Mouse (Mus musculus) lung, embryonic 16.5 days (tissue): ENCODE results near the gene Rhot1. TPM values are rescaled to one million over a fixed set of nuclear protein-coding genes. Genes with fewer than 3 reads are reported as not detected.

Experiments
- ATAC-seq: fragments of 200-750 bp; cut with Nextera tagmentation; 2 replicates; pipeline ENCODE4 v1.8.0; 2017; ENCODE audit warnings: low read depth, mild to moderate bottlenecking, moderate library complexity
- H3K27ac ChIP-seq: fragments of 300-500 bp; sonication (generic); 2 replicates; pipeline ENCODE4 v1.5.1; 2014; ENCODE audit warnings: mild to moderate bottlenecking, control low read depth, low read length
- H3K27me3 ChIP-seq: fragments of 300-500 bp; sonication (generic); 2 replicates; pipeline ENCODE4 v1.6.1; 2014; ENCODE audit warnings: low read depth, low read length, mixed read lengths; ENCODE audit not compliant: control insufficient read depth, insufficient read depth
- H3K36me3 ChIP-seq: fragments of 300-500 bp; sonication (generic); 2 replicates; pipeline ENCODE4 v1.6.1; 2014; ENCODE audit warnings: low read length; ENCODE audit not compliant: control insufficient read depth, insufficient read depth
- H3K4me1 ChIP-seq: fragments of 300-500 bp; sonication (generic); replicated peaks from 2 replicates; pipeline ENCODE4 v1.6.1; 2014; ENCODE audit warnings: low read length, mixed read lengths; ENCODE audit not compliant: control insufficient read depth, insufficient read depth
- H3K4me2 ChIP-seq: fragments of 300-500 bp; sonication (generic); 2 replicates; pipeline ENCODE4 v1.6.1; 2014; ENCODE audit warnings: low read depth, low read length, control low read depth
- H3K4me3 ChIP-seq: fragments of 300-500 bp; sonication (generic); 2 replicates; pipeline ENCODE4 v1.5.1; 2014; ENCODE audit warnings: mild to moderate bottlenecking, low read length, control low read depth
- H3K9ac ChIP-seq: fragments of 300-500 bp; sonication (generic); 2 replicates; pipeline ENCODE4 v1.6.1; 2014; ENCODE audit warnings: low read length, control low read depth
- H3K9me3 ChIP-seq: fragments of 300-500 bp; sonication (generic); 2 replicates; pipeline ENCODE4 v1.6.1; 2016; ENCODE audit warnings: low read length; ENCODE audit not compliant: control insufficient read depth
- WGBS: fragments of 180-500 bp; shearing (Covaris S2); extraction: QIAGEN DNeasy Blood & Tissue Kit; methylation state at CpG from one replicate; pipeline ENCODE4 v1.1.7; 2014; 5-methylcytosine and 5-hydroxymethylcytosine counted together
- polyA plus RNA-seq: library from polyadenylated mRNA; unstranded; fragments of >200 nt; fragmentation: Nextera tagmentation; extraction: Ambion mirVana; gene quantifications from 2 replicates; pipeline ENCODE4 v1.2.1, GENCODE M21; 2015

The Rhot1 gene
- polyA plus RNA-seq: 47.3 and 48.5 TPM in 2 replicates

- H3K36me3 ChIP-seq: peaks cover 3% of the 10 kb centered on the region; the same call in 1 of the 2 replicates
- peak within 1 kb of the TSS; percentile 58 for H3K4me2 ChIP-seq
- H3K27me3 ChIP-seq: no peaks in the 10 kb centered on the region
- peak; percentile 97 for ATAC-seq
- WGBS: 0% methylated on average over 64 of the region's 78 CpGs
- peak within 1 kb of the TSS; percentile 94 for H3K27ac ChIP-seq
- H3K9ac ChIP-seq: peak within 1 kb of the TSS; percentile 88
- no peaks in the 10 kb centered on the region for H3K9me3 ChIP-seq
- H3K4me3 ChIP-seq: peak within 1 kb of the TSS; percentile 85
- peaks cover 7% of the 10 kb centered on the region for H3K4me1 ChIP-seq
These were observed at the start of gene Rhot1 for GRCm38 (mm10) chr11:80208860-80209800. Rhot1 (plus strand) TSS chr11:80209019.

GRCm38 (mm10) chr11:80161041-80161440, 47.8 kb upstream of the Rhot1 start:
- WGBS: 69% methylated on average over 4 of the region's 4 CpGs
- Histone ChIP-seq H3K9ac (no peak overlapping the region), H3K27me3 (peaks cover under 1% of the 10 kb centered on the region; the same call in 1 of the 2 replicates), H3K27ac (no peak overlapping the region), H3K4me3 (no peak overlapping the region), H3K9me3 (no peaks in the 10 kb centered on the region), H3K36me3 (no peaks in the 10 kb centered on the region), H3K4me1 (no peaks in the 10 kb centered on the region), H3K4me2 (no peak overlapping the region)
- no peak for ATAC-seq

- Histone ChIP-seq H3K9me3 (no peaks in the 10 kb centered on the region), H3K27ac (no peak overlapping the region), H3K4me3 (no peak overlapping the region), H3K27me3 (no peaks in the 10 kb centered on the region), H3K4me1 (no peaks in the 10 kb centered on the region), H3K36me3 (no peaks in the 10 kb centered on the region), H3K4me2 (no peak overlapping the region), H3K9ac (no peak overlapping the region)
- ATAC-seq: no peak
- 70% methylated on average over 7 of the region's 7 CpGs for WGBS
These were observed 45.3 kb upstream of the Rhot1 start for GRCm38 (mm10) chr11:80163362-80164116.

- Histone ChIP-seq H3K4me2 (no peak overlapping the region), H3K4me1 (no peaks in the 10 kb centered on the region), H3K9me3 (no peaks in the 10 kb centered on the region), H3K36me3 (no peaks in the 10 kb centered on the region), H3K27me3 (no peaks in the 10 kb centered on the region), H3K9ac (no peak overlapping the region), H3K4me3 (no peak overlapping the region), H3K27ac (no peak overlapping the region)
- WGBS: 64% methylated on average over 2 of the region's 2 CpGs
- ATAC-seq: no peak
These were observed 44.6 kb upstream of the Rhot1 start for GRCm38 (mm10) chr11:80164224-80164623.

- no peak overlapping the region for H3K4me3 ChIP-seq
- WGBS: 86% methylated on average over 9 of the region's 9 CpGs
- H3K9ac ChIP-seq: no peak overlapping the region
- no peak for ATAC-seq
- H3K9me3 ChIP-seq: no peaks in the 10 kb centered on the region
- no peak overlapping the region for H3K4me2 ChIP-seq
- no peaks in the 10 kb centered on the region for H3K27me3 ChIP-seq
- no peaks in the 10 kb centered on the region for H3K4me1 ChIP-seq
- no peaks in the 10 kb centered on the region for H3K36me3 ChIP-seq
- H3K27ac ChIP-seq: no peak overlapping the region
These were observed 40.7 kb upstream of the Rhot1 start for GRCm38 (mm10) chr11:80168121-80168520.

- no peaks in the 10 kb centered on the region for H3K36me3 ChIP-seq
- no peaks in the 10 kb centered on the region for H3K27me3 ChIP-seq
- ATAC-seq: no peak
- H3K4me3 ChIP-seq: no peak overlapping the region
- H3K9ac ChIP-seq: no peak overlapping the region
- no peak overlapping the region for H3K4me2 ChIP-seq
- H3K9me3 ChIP-seq: no peaks in the 10 kb centered on the region
- WGBS: 62% methylated on average over 4 of the region's 4 CpGs
- H3K27ac ChIP-seq: no peak overlapping the region
- H3K4me1 ChIP-seq: no peaks in the 10 kb centered on the region
These were observed 40.1 kb upstream of the Rhot1 start for GRCm38 (mm10) chr11:80168611-80169249.

GRCm38 (mm10) chr11:80169629-80170028, 39.2 kb upstream of the Rhot1 start:
- H3K36me3 ChIP-seq: no peaks in the 10 kb centered on the region
- no peak overlapping the region for H3K9ac ChIP-seq
- no peaks in the 10 kb centered on the region for H3K27me3 ChIP-seq
- WGBS: 88% methylated on average over 3 of the region's 3 CpGs
- no peak overlapping the region for H3K4me2 ChIP-seq
- H3K4me1 ChIP-seq: no peaks in the 10 kb centered on the region
- no peak overlapping the region for H3K27ac ChIP-seq
- H3K4me3 ChIP-seq: no peak overlapping the region
- H3K9me3 ChIP-seq: no peaks in the 10 kb centered on the region
- no peak for ATAC-seq

GRCm38 (mm10) chr11:80170351-80170750, 38.5 kb upstream of the Rhot1 start:
- Histone ChIP-seq H3K27ac (no peak overlapping the region), H3K4me3 (no peak overlapping the region), H3K9me3 (no peaks in the 10 kb centered on the region), H3K36me3 (no peaks in the 10 kb centered on the region), H3K4me2 (no peak overlapping the region), H3K9ac (no peak overlapping the region), H3K27me3 (no peaks in the 10 kb centered on the region), H3K4me1 (no peaks in the 10 kb centered on the region)
- 60% methylated on average over 5 of the region's 5 CpGs for WGBS
- ATAC-seq: no peak

GRCm38 (mm10) chr11:80171884-80172283, 36.9 kb upstream of the Rhot1 start:
- Histone ChIP-seq H3K4me1 (no peaks in the 10 kb centered on the region), H3K36me3 (no peaks in the 10 kb centered on the region), H3K27ac (no peak overlapping the region), H3K4me2 (no peak overlapping the region), H3K9ac (no peak overlapping the region), H3K9me3 (no peaks in the 10 kb centered on the region), H3K4me3 (no peak overlapping the region), H3K27me3 (no peaks in the 10 kb centered on the region)
- 56% methylated on average over 4 of the region's 4 CpGs for WGBS
- ATAC-seq: no peak
